Mouse (Mus musculus): ENCODE measurements at regions not wholly inside any gene's neighbourhood (a gene's known extent, or its start where the extent isn't known, plus 50 kb on each side); places are given as distances from the start of the nearest gene placed in this dataset.

DNA sequence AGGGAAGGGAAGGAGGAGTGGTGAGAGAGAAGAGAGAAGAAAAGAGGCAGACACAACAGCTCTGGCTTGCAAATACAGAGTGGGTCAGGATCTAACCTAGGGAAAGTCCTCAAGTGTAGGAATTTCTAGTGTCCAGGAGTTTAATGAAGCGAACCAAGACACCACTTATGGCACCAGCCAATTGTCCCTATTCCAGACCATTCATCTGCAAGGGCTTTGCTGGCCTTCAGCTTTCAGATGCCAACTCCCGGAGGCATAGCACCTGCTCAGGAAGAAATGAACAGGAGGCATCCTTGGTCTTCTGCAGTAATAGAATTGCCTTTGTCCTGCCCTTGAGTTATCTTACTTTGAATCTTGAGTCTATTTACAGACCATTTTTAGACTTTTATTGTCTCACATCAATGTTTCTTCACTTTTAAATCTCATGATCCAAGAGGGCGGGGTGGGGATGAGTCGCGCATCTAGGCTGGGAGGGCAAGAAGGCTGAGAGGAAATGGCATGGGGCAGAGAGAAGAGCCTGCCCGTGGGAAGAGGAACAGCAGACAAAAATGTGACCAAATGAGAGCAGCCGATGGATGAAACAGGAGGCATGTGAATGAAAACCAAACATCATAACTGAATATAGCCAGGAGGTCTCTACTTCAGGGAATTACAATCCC lies 190.1 kb upstream of the Hmga2 start:
- H3K4me1 ChIP-seq (ENCODE audit: control insufficient read depth, insufficient read depth, low read length): no peaks in the 10 kb centered on the region
- TF ChIP-seq CTCF (IDR thresholded peaks at IDR 0.05; ENCODE audit: control insufficient read depth, insufficient read depth, insufficient replicate concordance, low read depth, low read length): no peak
- TF ChIP-seq POLR2A (IDR thresholded peaks at IDR 0.05; ENCODE audit: control insufficient read depth, low read depth, low read length): no peak
- no peaks in the 10 kb centered on the region for H3K36me3 ChIP-seq (ENCODE audit: control insufficient read depth, insufficient read depth, low read length)
- H3K4me3 ChIP-seq (ENCODE audit: control insufficient read depth, low read depth, low read length): no peak overlapping the region
- no peak overlapping the region for H3K27ac ChIP-seq (ENCODE audit: control insufficient read depth, insufficient read depth, low read depth, low read length)
- H3K27me3 ChIP-seq (ENCODE audit: control insufficient read depth, insufficient read depth, low read length): no peaks in the 10 kb centered on the region

DNA sequence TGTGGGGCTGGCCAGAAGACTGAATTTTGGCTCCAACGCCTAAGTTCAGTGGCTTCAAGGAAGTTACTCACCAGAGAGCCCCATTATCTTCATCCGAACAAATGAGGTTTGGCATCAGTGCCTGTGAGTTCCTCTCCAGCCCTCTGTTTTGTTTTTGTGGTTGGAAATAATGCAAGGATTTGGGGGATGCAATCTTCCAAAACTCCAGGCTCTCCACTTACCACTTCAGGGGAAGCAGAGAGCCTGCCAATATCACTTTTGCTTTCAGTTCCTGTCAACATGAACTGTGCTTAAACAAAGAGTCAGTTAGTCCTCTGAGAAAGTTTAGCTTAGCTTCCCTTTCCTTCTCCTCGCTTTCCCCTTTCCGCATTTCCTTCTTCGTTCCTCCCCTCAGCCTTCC lies 189.4 kb upstream of the Hmga2 start:
- TF ChIP-seq CTCF (IDR thresholded peaks at IDR 0.05; ENCODE audit: control insufficient read depth, insufficient read depth, insufficient replicate concordance, low read depth, low read length): no peak
- TF ChIP-seq POLR2A (IDR thresholded peaks at IDR 0.05; ENCODE audit: control insufficient read depth, low read depth, low read length): no peak
- Histone ChIP-seq H3K4me1 (ENCODE audit: control insufficient read depth, insufficient read depth, low read length) (no peaks in the 10 kb centered on the region), H3K36me3 (ENCODE audit: control insufficient read depth, insufficient read depth, low read length) (no peaks in the 10 kb centered on the region), H3K27me3 (ENCODE audit: control insufficient read depth, insufficient read depth, low read length) (no peaks in the 10 kb centered on the region), H3K4me3 (ENCODE audit: control insufficient read depth, low read depth, low read length) (no peak overlapping the region), H3K27ac (ENCODE audit: control insufficient read depth, insufficient read depth, low read depth, low read length) (no peak overlapping the region)

DNA sequence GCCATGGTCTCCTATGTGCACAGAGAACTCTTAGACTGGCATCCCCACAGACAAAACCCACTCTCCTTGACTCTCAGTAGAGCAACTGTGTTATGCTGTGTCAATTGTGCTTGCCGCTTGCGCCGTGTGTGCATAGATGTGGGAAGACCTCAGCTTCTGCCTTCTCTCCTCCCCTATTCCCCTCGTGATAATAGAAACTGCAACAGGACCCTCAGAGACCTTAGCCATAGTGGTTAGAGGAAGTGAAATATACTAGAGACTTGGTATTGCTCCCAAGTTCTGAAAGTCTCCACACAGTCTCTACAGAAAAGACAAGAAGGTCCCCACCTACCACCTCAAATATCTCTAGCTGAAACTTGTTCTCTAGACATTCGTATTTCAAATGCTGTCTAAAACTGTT lies 188.2 kb upstream of the Hmga2 start:
- H3K27ac ChIP-seq (ENCODE audit: control insufficient read depth, insufficient read depth, low read depth, low read length): no peak overlapping the region
- no peak for TF ChIP-seq CTCF (IDR thresholded peaks at IDR 0.05; ENCODE audit: control insufficient read depth, insufficient read depth, insufficient replicate concordance, low read depth, low read length)
- no peak for TF ChIP-seq POLR2A (IDR thresholded peaks at IDR 0.05; ENCODE audit: control insufficient read depth, low read depth, low read length)
- H3K36me3 ChIP-seq (ENCODE audit: control insufficient read depth, insufficient read depth, low read length): no peaks in the 10 kb centered on the region
- no peaks in the 10 kb centered on the region for H3K27me3 ChIP-seq (ENCODE audit: control insufficient read depth, insufficient read depth, low read length)
- no peak overlapping the region for H3K4me3 ChIP-seq (ENCODE audit: control insufficient read depth, low read depth, low read length)
- peaks cover 3% of the 10 kb centered on the region for H3K4me1 ChIP-seq (ENCODE audit: control insufficient read depth, insufficient read depth, low read length)

- H3K27me3 ChIP-seq (ENCODE audit: control insufficient read depth, insufficient read depth, low read length): no peaks in the 10 kb centered on the region
- no peaks in the 10 kb centered on the region for H3K36me3 ChIP-seq (ENCODE audit: control insufficient read depth, insufficient read depth, low read length)
- peaks cover 3% of the 10 kb centered on the region for H3K4me1 ChIP-seq (ENCODE audit: control insufficient read depth, insufficient read depth, low read length)
- no peak overlapping the region for H3K4me3 ChIP-seq (ENCODE audit: control insufficient read depth, low read depth, low read length)
- no peak for TF ChIP-seq POLR2A (IDR thresholded peaks at IDR 0.05; ENCODE audit: control insufficient read depth, low read depth, low read length)
- no peak for TF ChIP-seq CTCF (IDR thresholded peaks at IDR 0.05; ENCODE audit: control insufficient read depth, insufficient read depth, insufficient replicate concordance, low read depth, low read length)
- H3K27ac ChIP-seq (ENCODE audit: control insufficient read depth, insufficient read depth, low read depth, low read length): no peak overlapping the region
These were observed 187.1 kb upstream of the Hmga2 start for GRCm38 (mm10) chr10:120663396-120663795.

- TF ChIP-seq CTCF (IDR thresholded peaks at IDR 0.05; ENCODE audit: control insufficient read depth, insufficient read depth, insufficient replicate concordance, low read depth, low read length) (no peak), POLR2A (IDR thresholded peaks at IDR 0.05; ENCODE audit: control insufficient read depth, low read depth, low read length) (no peak)
- Histone ChIP-seq H3K4me1 (ENCODE audit: control insufficient read depth, insufficient read depth, low read length) (peaks cover 8% of the 10 kb centered on the region), H3K4me3 (ENCODE audit: control insufficient read depth, low read depth, low read length) (no peak overlapping the region), H3K27me3 (ENCODE audit: control insufficient read depth, insufficient read depth, low read length) (no peaks in the 10 kb centered on the region), H3K27ac (ENCODE audit: control insufficient read depth, insufficient read depth, low read depth, low read length) (no peak overlapping the region), H3K36me3 (ENCODE audit: control insufficient read depth, insufficient read depth, low read length) (no peaks in the 10 kb centered on the region)
These were observed 184.2 kb upstream of the Hmga2 start for GRCm38 (mm10) chr10:120660503-120660902.

DNA sequence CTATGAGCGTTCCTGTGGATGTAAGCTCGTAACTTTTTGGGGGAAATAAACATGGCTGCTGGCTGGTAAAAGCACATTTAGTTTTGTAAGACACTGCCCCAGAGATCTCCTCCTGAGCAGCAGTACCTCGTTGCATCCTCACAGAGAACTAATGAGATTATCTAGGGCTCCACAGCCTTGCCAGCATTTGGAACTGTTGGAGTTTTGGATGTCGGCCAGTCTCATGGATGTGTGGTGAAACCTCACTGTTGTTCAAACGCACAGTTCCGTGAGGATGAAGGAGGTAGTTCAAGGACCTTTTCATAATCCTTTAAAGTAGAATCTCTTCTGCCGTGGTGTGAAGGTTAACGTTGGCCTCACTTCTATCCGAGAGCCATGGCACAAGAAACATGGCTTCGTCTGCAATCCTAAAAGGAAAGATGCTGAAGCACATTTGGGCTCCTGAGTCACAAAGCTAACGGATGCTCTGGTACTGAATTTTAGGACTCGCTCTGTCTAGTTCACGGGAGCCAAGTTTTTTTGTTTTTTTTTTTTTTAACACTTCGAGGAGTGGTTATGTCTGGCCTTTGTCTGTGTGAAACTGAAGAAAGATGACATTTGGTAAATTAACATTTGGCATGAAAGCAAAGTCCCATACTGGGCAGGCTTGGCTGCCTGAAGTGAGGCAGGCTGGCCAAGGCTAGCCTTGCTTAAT lies 179.1 kb upstream of the Hmga2 start:
- no peak for TF ChIP-seq CTCF (IDR thresholded peaks at IDR 0.05; ENCODE audit: control insufficient read depth, insufficient read depth, insufficient replicate concordance, low read depth, low read length)
- TF ChIP-seq POLR2A (IDR thresholded peaks at IDR 0.05; ENCODE audit: control insufficient read depth, low read depth, low read length): no peak
- Histone ChIP-seq H3K27ac (ENCODE audit: control insufficient read depth, insufficient read depth, low read depth, low read length) (no peak overlapping the region), H3K4me1 (ENCODE audit: control insufficient read depth, insufficient read depth, low read length) (peaks cover 7% of the 10 kb centered on the region), H3K36me3 (ENCODE audit: control insufficient read depth, insufficient read depth, low read length) (no peaks in the 10 kb centered on the region), H3K27me3 (ENCODE audit: control insufficient read depth, insufficient read depth, low read length) (no peaks in the 10 kb centered on the region), H3K4me3 (ENCODE audit: control insufficient read depth, low read depth, low read length) (no peak overlapping the region)

- TF ChIP-seq CTCF (IDR thresholded peaks at IDR 0.05; ENCODE audit: control insufficient read depth, insufficient read depth, insufficient replicate concordance, low read depth, low read length): no peak
- no peak for TF ChIP-seq POLR2A (IDR thresholded peaks at IDR 0.05; ENCODE audit: control insufficient read depth, low read depth, low read length)
- Histone ChIP-seq H3K4me1 (ENCODE audit: control insufficient read depth, insufficient read depth, low read length) (peaks cover 5% of the 10 kb centered on the region; the same call in 1 of the 2 replicates), H3K4me3 (ENCODE audit: control insufficient read depth, low read depth, low read length) (no peak overlapping the region), H3K27me3 (ENCODE audit: control insufficient read depth, insufficient read depth, low read length) (no peaks in the 10 kb centered on the region), H3K36me3 (ENCODE audit: control insufficient read depth, insufficient read depth, low read length) (no peaks in the 10 kb centered on the region), H3K27ac (ENCODE audit: control insufficient read depth, insufficient read depth, low read depth, low read length) (no peak overlapping the region)
These were observed 176.4 kb upstream of the Hmga2 start for GRCm38 (mm10) chr10:120652525-120653215.

Measured in testis, adult 2 months (tissue).